Mouse (Mus musculus) megakaryocyte progenitor cell, adult 5-6 weeks (primary cell): ENCODE measurements around the gene Gm2974. TPM values are rescaled to one million over a fixed set of nuclear protein-coding genes. Genes with fewer than 3 reads are reported as not detected.
"Not testable (repeated sequence)": the region's sequence is repeated elsewhere in the genome, so short reads cannot be mapped to it uniquely, and the experiment has no call there.

Experiments
- ATAC-seq: replicated peaks from 2 replicates; pipeline ENCODE4 v1.8.0; 2016; ENCODE audit warnings: mild to moderate bottlenecking, moderate TSS enrichment, inconsistent platforms; ENCODE audit not compliant: poor library complexity
- total RNA-seq, 2 experiments: library from RNA; stranded (forward) in 1 of 2; stranded (reverse) in 1 of 2; fragments of 157-497, 149-512 nt in 1 of 2; fragments of 200-1000 nt in 1 of 2; gene quantifications; 2 replicates each; pipeline versions ENCODE4 v1.2.3 to v1.2.4; 2015 to 2017

Gene Gm2974
- total RNA-seq (2015): not detected in 2 replicates
- 0.64 TPM in 1 of 2 replicates, not detected in the other for total RNA-seq (2017)

DNA sequence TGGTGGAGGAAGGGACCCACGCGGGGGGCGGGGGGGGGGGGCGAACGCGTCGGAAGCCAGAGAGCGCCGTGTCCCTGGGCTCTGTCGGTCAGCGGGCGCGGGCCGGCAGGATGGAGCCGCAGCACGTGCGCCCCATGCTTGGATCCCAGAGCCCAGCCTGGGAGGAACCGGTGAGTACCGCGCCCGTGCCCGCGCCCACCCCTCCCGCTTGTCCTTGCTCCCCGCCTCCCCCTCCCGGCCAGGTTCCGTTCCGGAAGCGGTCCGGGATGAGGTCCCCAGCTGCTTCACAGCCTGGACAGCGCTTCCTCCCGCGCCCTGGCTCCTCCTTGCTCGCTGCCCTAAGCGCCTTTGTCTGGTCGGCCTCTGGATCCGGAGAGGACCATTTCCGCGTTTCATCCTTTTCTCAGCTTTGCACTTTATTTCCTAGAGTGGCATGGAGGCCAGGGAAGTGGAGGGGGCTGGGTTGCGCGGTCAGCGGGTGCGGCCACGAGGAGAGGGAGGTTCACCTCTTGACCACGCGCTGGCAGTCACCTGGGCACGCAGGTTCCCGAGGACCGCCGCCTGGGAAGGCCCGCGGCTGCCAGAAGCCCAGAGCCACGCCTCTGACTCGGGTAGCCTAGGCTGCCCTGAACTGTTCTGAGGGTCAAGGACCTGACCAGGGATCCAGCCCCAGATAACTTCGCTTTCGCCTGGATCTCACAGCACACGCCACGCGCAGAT is at the start of gene Gm2974:
Gene Gm2974 (plus strand): TSS at position 86 of the 720 bp plus-strand sequence.
- ATAC-seq: not testable (repeated sequence)

- ATAC-seq: not testable (repeated sequence)
Measured at GRCm38 (mm10) chr14:4141646-4142045, 40.7 kb upstream of the Gm2974 start.

- ATAC-seq: not testable (repeated sequence)
Measured at GRCm38 (mm10) chr14:4164730-4165129, 17.6 kb upstream of the Gm2974 start, which contains the start of gene Gm3127. Gene Gm3127, plus strand, starts transcription at chr14:4165030.

DNA sequence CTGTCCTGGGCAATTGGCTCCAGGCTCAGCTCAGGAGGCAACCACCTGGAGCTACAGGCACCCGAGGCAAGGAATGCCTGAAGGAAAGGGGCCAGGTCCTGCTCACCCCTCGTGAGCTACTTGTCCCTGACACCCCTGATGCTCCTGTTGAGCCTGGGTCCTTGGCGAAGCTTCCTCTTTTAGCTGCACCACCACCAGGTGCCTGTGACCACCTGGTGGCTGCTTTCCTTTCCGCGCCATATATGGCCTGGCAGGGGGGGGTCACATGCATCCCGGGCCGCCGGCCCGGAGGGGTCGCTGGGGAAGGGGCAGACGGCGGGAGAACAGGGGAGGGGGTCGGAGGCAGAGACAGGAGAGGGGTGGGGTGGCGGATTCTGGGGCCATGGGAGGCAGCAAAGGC is 346 bp upstream of the Gm2974 start:
- not testable (repeated sequence) for ATAC-seq

DNA sequence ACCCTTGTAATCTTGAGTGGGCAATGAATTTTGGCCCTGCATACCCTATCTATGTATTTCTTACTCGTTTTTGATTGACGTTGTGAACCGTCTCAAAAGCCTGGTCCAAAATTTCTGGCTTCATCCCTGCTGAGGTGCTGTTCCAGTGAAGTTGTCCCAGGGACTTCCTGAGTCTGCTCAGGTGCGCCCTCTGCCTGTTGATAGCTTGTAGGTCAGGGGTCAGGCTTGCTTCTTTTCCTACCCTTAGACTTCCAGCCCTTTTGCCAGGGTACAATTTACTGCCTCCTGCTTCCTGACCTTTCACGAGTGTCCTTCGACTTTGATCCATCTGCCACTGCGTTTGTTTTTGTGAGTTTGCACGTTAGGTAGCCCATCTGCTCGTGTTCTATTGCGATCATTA is 999 bp downstream of the Gm2974 start:
- ATAC-seq: not testable (repeated sequence)

DNA sequence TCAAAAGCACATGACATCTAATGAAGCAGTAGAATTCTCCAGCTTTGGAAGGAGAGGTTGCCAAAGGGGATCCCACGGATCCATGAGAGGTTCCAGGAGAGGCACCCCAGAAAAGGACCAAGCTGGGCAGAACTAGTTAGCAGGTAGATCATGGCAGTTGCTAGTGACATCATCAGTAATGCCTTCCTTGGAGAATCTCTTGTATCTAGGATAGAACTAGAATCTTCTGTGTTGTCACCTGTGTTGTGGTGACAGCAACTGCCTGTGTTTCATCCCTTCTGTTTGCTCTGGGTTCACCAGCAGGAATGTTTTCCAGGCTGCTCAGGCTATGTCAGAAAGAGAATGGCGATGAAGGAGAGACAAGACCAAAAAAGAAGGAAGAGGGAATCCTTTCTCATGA is 67.0 kb downstream of the Gm2974 start, which contains the start of gene Gm3138:
Gene Gm3138 (plus strand): TSS at position 301 of the 400 bp plus-strand sequence.
- ATAC-seq: not testable (repeated sequence)

Other genes starting within 250 kb of the Gm2974 start
- not detected in 2 replicates for gene Gm3095, start 219.0 kb upstream of the Gm2974 start, total RNA-seq (2015)
- not detected in 2 replicates for gene Gm3095, start 219.0 kb upstream of the Gm2974 start, total RNA-seq (2017)
- gene Gm3099, start 184.2 kb upstream of the Gm2974 start, total RNA-seq (2015): not detected in 2 replicates
- not detected in 2 replicates for gene Gm3099, start 184.2 kb upstream of the Gm2974 start, total RNA-seq (2017)
- not detected in 2 replicates for gene Gm5796, start 158.6 kb upstream of the Gm2974 start, total RNA-seq (2015)
- 0.08 TPM in 1 of 2 replicates, not detected in the other for gene Gm5796, start 158.6 kb upstream of the Gm2974 start, total RNA-seq (2017)
- gene Gm3115, start 98.5 kb upstream of the Gm2974 start, total RNA-seq (2015): not detected in 2 replicates
- gene Gm3115, start 98.5 kb upstream of the Gm2974 start, total RNA-seq (2017): not detected in 2 replicates
- not detected in 2 replicates for gene Gm8108, start 72.0 kb upstream of the Gm2974 start, total RNA-seq (2015)
- not detected in 2 replicates for gene Gm8108, start 72.0 kb upstream of the Gm2974 start, total RNA-seq (2017)
- gene Gm3127, start 17.5 kb upstream of the Gm2974 start, total RNA-seq (2015): not detected in 2 replicates
- not detected in 2 replicates for gene Gm3127, start 17.5 kb upstream of the Gm2974 start, total RNA-seq (2017)
- not detected in 2 replicates for gene Gm3138, start 67.1 kb downstream of the Gm2974 start, total RNA-seq (2015)
- gene Gm3138, start 67.1 kb downstream of the Gm2974 start, total RNA-seq (2017): not detected in 2 replicates
- gene Gm3149, start 134.7 kb downstream of the Gm2974 start, total RNA-seq (2015): not detected in 2 replicates
- gene Gm3149, start 134.7 kb downstream of the Gm2974 start, total RNA-seq (2017): not detected in 2 replicates
- not detected in 2 replicates for gene 2610042L04Rik, start 152.2 kb downstream of the Gm2974 start, total RNA-seq (2015)
- not detected in 2 replicates for gene 2610042L04Rik, start 152.2 kb downstream of the Gm2974 start, total RNA-seq (2017)
- gene Gm3159, start 214.9 kb downstream of the Gm2974 start, total RNA-seq (2015): not detected in 2 replicates
- not detected in 2 replicates for gene Gm3159, start 214.9 kb downstream of the Gm2974 start, total RNA-seq (2017)
- gene Gm3164, start 232.9 kb downstream of the Gm2974 start, total RNA-seq (2015): not detected in 2 replicates
- gene Gm3164, start 232.9 kb downstream of the Gm2974 start, total RNA-seq (2017): not detected in 2 replicates
- 0.72 TPM in 1 of 2 replicates, not detected in the other for gene Gm3173, start 248.4 kb downstream of the Gm2974 start, total RNA-seq (2015)
- not detected in 2 replicates for gene Gm3173, start 248.4 kb downstream of the Gm2974 start, total RNA-seq (2017)